Mouse (Mus musculus) heart, postnatal 0 days (tissue): Measurements from ENCODE around the gene Syn1.

ENCODE experiments used
- CTCF ChIP-seq: IDR thresholded peaks from 2 replicates; pipeline ENCODE4 v1.5.1; 2016; ENCODE audit warnings: antibody characterized with exemption, control low read depth, low read depth
- EP300 ChIP-seq: IDR thresholded peaks from 2 replicates; pipeline ENCODE4 v1.6.1; 2016; ENCODE audit warnings: antibody characterized with exemption, low read depth

- no peak for TF ChIP-seq CTCF
- no peak for TF ChIP-seq EP300
These were observed 10.6 kb upstream of the Syn1 start, which contains the start of gene Cfp for GRCm38 (mm10) chrX:20931364-20931763.
